In the genomic region with DNA sequence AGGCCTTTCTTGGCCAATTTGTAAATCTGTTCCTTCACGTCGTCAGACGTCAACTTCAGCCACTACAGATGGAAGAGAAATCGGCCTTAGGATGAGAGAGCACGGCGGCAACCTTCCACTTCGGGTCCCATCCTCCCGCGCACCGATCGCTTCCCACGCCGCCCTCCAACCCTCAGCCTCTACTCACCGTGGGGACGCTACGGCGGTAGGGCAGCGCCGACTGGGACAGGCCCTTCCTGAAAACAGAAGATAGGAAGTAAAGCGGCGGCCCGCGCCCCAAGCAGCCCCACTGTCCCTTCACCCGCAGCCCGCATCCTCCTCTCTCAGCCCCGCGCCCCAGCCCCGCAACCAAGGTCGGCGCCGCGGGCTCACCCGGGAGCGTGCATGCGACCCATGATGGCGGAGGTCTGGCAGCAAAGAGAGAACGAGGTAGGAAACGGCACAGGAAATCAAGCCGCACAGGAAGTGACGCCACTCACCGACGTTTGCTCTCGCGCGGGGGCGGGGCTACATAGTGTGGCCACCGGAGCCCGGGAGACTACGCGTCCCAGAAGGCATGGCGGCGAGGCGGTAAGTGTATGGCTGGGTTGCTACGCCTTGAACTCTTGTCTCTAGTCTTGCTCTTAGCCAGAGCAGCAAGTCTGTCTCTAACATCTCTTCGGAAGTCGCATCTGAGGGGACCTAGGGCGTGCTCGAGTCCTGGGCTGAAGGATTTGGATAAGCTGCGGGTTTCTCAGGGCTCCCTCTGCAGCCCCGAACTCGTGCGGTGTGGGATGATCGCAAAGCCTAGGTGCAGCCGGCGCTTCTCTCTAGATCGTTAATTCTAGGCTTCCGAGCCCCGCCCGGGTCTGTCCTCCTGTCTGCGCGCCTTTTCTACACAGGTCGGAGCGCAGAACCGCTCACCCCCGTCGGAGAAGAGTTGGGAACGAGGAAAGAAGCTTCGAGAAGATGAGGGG, we compare ENCODE assay signal across 8 mouse cellular contexts. TPM values are rescaled to one million over a fixed set of nuclear protein-coding genes. Genes with fewer than 3 reads are reported as not detected.
DNase-seq lines count a peak whose midpoint lies in the region; ATAC-seq and TF ChIP-seq lines count a peak whose summit lies in the region.

Gene Rps13, minus strand, starts transcription at position 483 of the 956 bp plus-strand sequence.

- H3K36me3 ChIP-seq in embryonic facial prominence, embryonic 13.5 days = peaks cover 42% of the 10 kb centered on the region
- peaks cover 17% of the 10 kb centered on the region for H3K36me3 ChIP-seq in heart, adult 2 months (ENCODE audit: control insufficient read depth, insufficient read depth, low read length)
- peaks cover 43% of the 10 kb centered on the region for H3K36me3 ChIP-seq in limb, embryonic 13.5 days
- H3K36me3 ChIP-seq in midbrain, embryonic 16.5 days (ENCODE audit: control insufficient read depth, insufficient read depth, low read length) = peaks cover 19% of the 10 kb centered on the region

- TF ChIP-seq EP300 in heart, adult 2 months (IDR thresholded peaks at IDR 0.05; ENCODE audit: insufficient read depth, low read depth, low read length) = 0 out of 2 replicates have a peak, but pooled peaks have one; percentile 28

- no peak for TF ChIP-seq CTCF in heart, adult 2 months (IDR thresholded peaks at IDR 0.05)

- TF ChIP-seq POLR2A in heart, adult 2 months (IDR thresholded peaks at IDR 0.05; ENCODE audit: insufficient read depth, low read depth, low read length) = peak; percentile 93

- peak within 1 kb of the TSS; percentile 91 for H3K4me3 ChIP-seq in embryonic facial prominence, embryonic 13.5 days
- peak within 1 kb of the TSS; percentile 64 for H3K4me3 ChIP-seq in heart, adult 2 months
- H3K4me3 ChIP-seq in limb, embryonic 13.5 days = peak within 1 kb of the TSS; percentile 92
- H3K4me3 ChIP-seq in midbrain, embryonic 16.5 days (ENCODE audit: low read depth, low read length) = peak within 1 kb of the TSS; percentile 71

- under 1% methylated on average over 78 of the region's 78 CpGs for WGBS in embryonic facial prominence, embryonic 13.5 days
- WGBS in heart, adult 2 months = 1% methylated on average over 78 of the region's 78 CpGs
- WGBS in limb, embryonic 13.5 days = under 1% methylated on average over 78 of the region's 78 CpGs
- WGBS in midbrain, embryonic 16.5 days = under 1% methylated on average over 76 of the region's 78 CpGs

- peak within 1 kb of the TSS; percentile 88 for H3K27ac ChIP-seq in embryonic facial prominence, embryonic 13.5 days
- H3K27ac ChIP-seq in heart, adult 2 months = peak within 1 kb of the TSS; percentile 97
- peak within 1 kb of the TSS; percentile 80 for H3K27ac ChIP-seq in limb, embryonic 13.5 days
- peak within 1 kb of the TSS; percentile 81 for H3K27ac ChIP-seq in midbrain, embryonic 16.5 days (ENCODE audit: low read length)

- peak within 1 kb of the TSS; percentile 98 for H3K9ac ChIP-seq in embryonic facial prominence, embryonic 13.5 days
- peak within 1 kb of the TSS; percentile 97 for H3K9ac ChIP-seq in heart, adult 2 months (ENCODE audit: low read depth, low read length)
- peak within 1 kb of the TSS; percentile 98 for H3K9ac ChIP-seq in limb, embryonic 13.5 days
- H3K9ac ChIP-seq in midbrain, embryonic 16.5 days (ENCODE audit: low read depth, low read length) = peak within 1 kb of the TSS; percentile 83

- peak; percentile 97 for ATAC-seq in embryonic facial prominence, embryonic 13.5 days (ENCODE audit: insufficient number of reproducible peaks, insufficient read depth, low FRiP score, low TSS enrichment, low read depth)
- peak; percentile 100 for ATAC-seq in limb, embryonic 13.5 days (ENCODE audit: low FRiP score, low read depth)
- ATAC-seq in midbrain, embryonic 16.5 days = peak; percentile 100

- H3K27me3 ChIP-seq in embryonic facial prominence, embryonic 13.5 days = no peaks in the 10 kb centered on the region
- no peaks in the 10 kb centered on the region for H3K27me3 ChIP-seq in heart, adult 2 months (ENCODE audit: control insufficient read depth, insufficient read depth, low read length)
- no peaks in the 10 kb centered on the region for H3K27me3 ChIP-seq in limb, embryonic 13.5 days
- H3K27me3 ChIP-seq in midbrain, embryonic 16.5 days (ENCODE audit: control insufficient read depth, insufficient read depth, low read depth, low read length) = no peaks in the 10 kb centered on the region

- H3K4me1 ChIP-seq in embryonic facial prominence, embryonic 13.5 days = peaks cover 14% of the 10 kb centered on the region
- H3K4me1 ChIP-seq in heart, adult 2 months (ENCODE audit: control insufficient read depth, insufficient read depth, low read length) = peaks cover 2% of the 10 kb centered on the region
- H3K4me1 ChIP-seq in limb, embryonic 13.5 days = peaks cover 17% of the 10 kb centered on the region
- H3K4me1 ChIP-seq in midbrain, embryonic 16.5 days (ENCODE audit: control insufficient read depth, insufficient read depth, low read length) = peaks cover 12% of the 10 kb centered on the region

- peak; percentile 92 for DNase-seq in 3134 (ENCODE audit: extremely low read depth, insufficient read length, low spot score)
- peak; percentile 98 to 99 for DNase-seq in adrenal gland, postnatal 36 days
- peak; percentile 97 to 98 for DNase-seq in heart, adult 2 months
- DNase-seq in kidney, adult 8-10 months = peak; percentile 96 to 98
- peak; percentile 95 to 99 for DNase-seq in spleen, postnatal 10 days (ENCODE audit: low spot score in 2 of 2)

- peaks cover 3% of the 10 kb centered on the region; the same call in 1 of the 2 replicates for H3K79me2 ChIP-seq in heart, adult 2 months (replicated peaks; ENCODE audit: control insufficient read depth, insufficient read depth, low read length)

- no peaks in the 10 kb centered on the region for H3K9me3 ChIP-seq in embryonic facial prominence, embryonic 13.5 days
- H3K9me3 ChIP-seq in limb, embryonic 13.5 days = no peaks in the 10 kb centered on the region
- no peaks in the 10 kb centered on the region for H3K9me3 ChIP-seq in midbrain, embryonic 16.5 days (replicated peaks; ENCODE audit: control insufficient read depth, low read length, poor library complexity, severe bottlenecking)

- intact Hi-C loops in heart, adult 2 months (cut with DNase I) = loop anchor here (2.0 to 5.0 kb wide), 2 partner anchors 108 to 275 kb away; partner anchors contain the start of gene Pik3c2a

- peak within 1 kb of the TSS; percentile 78 for H3K4me2 ChIP-seq in embryonic facial prominence, embryonic 13.5 days
- peak within 1 kb of the TSS; percentile 73 for H3K4me2 ChIP-seq in limb, embryonic 13.5 days (replicated peaks)
- H3K4me2 ChIP-seq in midbrain, embryonic 16.5 days (ENCODE audit: low read length) = peak within 1 kb of the TSS; percentile 77

RNA-seq across cellular contexts. Expression of gene Rps13, which starts in this region (rescaled TPM):
- total RNA-seq in adrenal gland, postnatal 36 days (2021) = 100 to 1,000 TPM; 438 to 440 TPM
- polyA plus RNA-seq in embryonic facial prominence, embryonic 13.5 days (2015; fragmentation: Nextera tagmentation; extraction: Ambion mirVana) = 845 and 970 TPM in 2 replicates
- 100 to 1,000 TPM; 328 to 384 TPM for total RNA-seq in heart, adult 2 months (2021)
- 110 and 146 TPM in 2 replicates for polyA plus RNA-seq in heart, adult 2 months (2012; rRNA removed)
- 761 and 830 TPM in 2 replicates for polyA plus RNA-seq in limb, embryonic 13.5 days (2015; fragmentation: Nextera tagmentation; extraction: Ambion mirVana)
- polyA plus RNA-seq in midbrain, embryonic 16.5 days (2015; fragmentation: Nextera tagmentation; extraction: Ambion mirVana) = 426 and 439 TPM in 2 replicates

Comparison
In these comparisons a context has a peak if more than half of its experiments do, and no peak if none do; other contexts are left out.
1. Peak in every context shown above with its lines: DNase-seq, ATAC-seq, H3K4me3 ChIP-seq and H3K27ac ChIP-seq.